Mouse (Mus musculus) forebrain, embryonic 14.5 days (tissue): ENCODE results near the gene Slc1a2. TPM values are rescaled to one million over a fixed set of nuclear protein-coding genes. Genes with fewer than 3 reads are reported as not detected.

Experiments used
- ATAC-seq: fragments of 200-750 bp; cut with Nextera tagmentation; 2 replicates; pipeline ENCODE4 v1.8.0; 2017; ENCODE audit warnings: mild to moderate bottlenecking, moderate library complexity
- DNase-seq: peaks from one replicate; pipeline ENCODE4 v3.0.0-alpha.2; 2015; ENCODE audit warnings: low spot score
- H3K27ac ChIP-seq: fragments of 300-500 bp; sonication (generic); 2 replicates; pipeline ENCODE4 v1.5.1; 2014; ENCODE audit warnings: low read depth, mild to moderate bottlenecking, control low read depth, low read length, moderate library complexity
- H3K27me3 ChIP-seq: fragments of 300-500 bp; sonication (generic); replicated peaks from 2 replicates; pipeline ENCODE4 v1.6.1; 2014; ENCODE audit warnings: low read length, control low read depth, mixed read lengths; ENCODE audit not compliant: control insufficient read depth, insufficient read depth
- H3K36me3 ChIP-seq: fragments of 300-500 bp; sonication (generic); 2 replicates; pipeline ENCODE4 v1.6.1; 2014; ENCODE audit warnings: low read length, control low read depth; ENCODE audit not compliant: control insufficient read depth, insufficient read depth
- H3K4me1 ChIP-seq: fragments of 300-500 bp; sonication (generic); 2 replicates; pipeline ENCODE4 v1.6.1; 2014; ENCODE audit warnings: antibody characterized with exemption, low read length, control low read depth; ENCODE audit not compliant: control insufficient read depth, insufficient read depth
- H3K4me2 ChIP-seq: fragments of 300-500 bp; sonication (generic); 2 replicates; pipeline ENCODE4 v1.6.1; 2014; ENCODE audit warnings: mild to moderate bottlenecking, control low read depth, low read length
- H3K4me3 ChIP-seq: fragments of 300-500 bp; sonication (generic); 2 replicates; pipeline ENCODE4 v1.5.1; 2014; ENCODE audit warnings: low read depth, low read length, control low read depth
- H3K9ac ChIP-seq: fragments of 300-500 bp; sonication (generic); 2 replicates; pipeline ENCODE4 v1.6.1; 2014; ENCODE audit warnings: mild to moderate bottlenecking, low read length, control low read depth, moderate library complexity
- H3K9me3 ChIP-seq: fragments of 300-500 bp; sonication (generic); replicated peaks from 2 replicates; pipeline ENCODE4 v1.6.1; 2016; ENCODE audit warnings: low read length, control low read depth, mixed read lengths; ENCODE audit not compliant: control insufficient read depth
- WGBS: fragments of 180-500 bp; shearing (Covaris S2); extraction: QIAGEN DNeasy Blood & Tissue Kit; methylation state at CpG from one replicate; pipeline ENCODE4 v1.1.7; 2014; 5-methylcytosine and 5-hydroxymethylcytosine counted together
- polyA plus RNA-seq: library from polyadenylated mRNA; unstranded; fragments of >200 nt; fragmentation: Nextera tagmentation; extraction: Ambion mirVana; gene quantifications from 2 replicates; pipeline ENCODE4 v1.2.1, GENCODE M21; 2014

The Slc1a2 gene
- polyA plus RNA-seq, 1 experiment from 2014 or later: 12.0 TPM

DNA sequence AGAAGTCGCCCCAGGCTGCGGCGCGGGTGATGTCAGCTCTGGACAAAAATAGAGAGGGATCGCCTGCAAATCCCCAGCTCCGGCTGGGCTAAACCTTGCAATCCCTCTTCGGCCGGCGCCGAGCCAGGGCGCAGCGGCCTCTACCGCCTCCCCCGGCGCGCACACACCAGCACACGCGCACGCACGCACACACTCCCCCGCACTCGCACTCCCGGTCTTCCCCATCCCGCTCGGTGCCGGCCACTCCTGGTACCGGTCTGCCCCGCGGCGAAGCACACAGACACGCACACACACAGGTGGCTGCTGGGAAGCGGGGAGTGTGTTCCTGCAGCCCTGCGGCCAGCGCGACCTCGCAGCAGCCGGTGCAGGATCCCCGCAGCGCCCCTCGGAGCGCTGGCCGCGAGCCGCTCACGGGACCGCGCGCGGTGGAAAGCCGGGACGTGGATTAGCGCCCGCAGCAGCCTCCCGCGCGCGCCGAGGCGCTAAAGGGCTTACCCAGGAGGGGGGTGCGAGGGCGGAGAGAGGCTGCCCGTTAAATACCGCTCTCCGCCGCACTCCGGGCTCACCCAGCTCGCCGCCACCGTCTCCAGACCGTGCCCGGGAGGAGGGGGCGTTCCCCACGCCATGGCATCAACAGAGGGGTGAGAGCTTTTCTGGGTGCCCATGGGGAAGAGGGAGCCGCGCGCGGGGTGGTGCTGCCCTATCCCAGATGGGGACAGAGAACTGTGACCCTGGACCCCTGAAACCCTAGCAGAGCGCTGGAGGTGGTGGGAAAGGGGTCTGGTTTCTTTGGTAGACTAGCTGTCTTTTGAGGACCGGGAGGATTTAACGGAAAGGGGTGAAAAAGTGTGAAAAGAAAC lies 432 bp downstream of the Slc1a2 start:
- Histone ChIP-seq H3K4me3 (peak overlapping the region; percentile 70), H3K4me2 (peak overlapping the region; percentile 89), H3K36me3 (no peaks in the 10 kb centered on the region), H3K4me1 (peaks cover 40% of the 10 kb centered on the region), H3K9ac (peak overlapping the region; percentile 82), H3K27ac (peak overlapping the region; percentile 87), H3K27me3 (no peaks in the 10 kb centered on the region), H3K9me3 (no peaks in the 10 kb centered on the region)
- WGBS: under 1% methylated on average over 62 of the region's 80 CpGs
- peak; percentile 83 for ATAC-seq
- peak; percentile 77 for DNase-seq

DNA sequence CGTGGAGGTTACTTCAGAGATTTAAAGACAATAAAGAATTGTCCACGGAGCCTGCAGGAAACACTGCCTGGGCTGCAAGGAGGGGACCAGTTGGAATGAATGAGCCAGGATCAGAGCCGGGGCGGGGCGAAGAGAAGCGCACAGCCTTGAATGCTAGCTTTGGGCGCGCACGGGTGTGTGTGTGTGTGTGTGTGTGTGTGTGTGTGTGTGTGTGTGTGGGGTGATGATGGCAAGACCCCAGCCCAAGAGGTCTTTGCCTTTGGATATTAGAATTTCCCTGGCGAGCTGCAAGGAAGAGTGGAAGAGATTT lies 1.0 kb downstream of the Slc1a2 start:
- peak; percentile 35; the same call in 1 of the 2 replicates for ATAC-seq
- 1% methylated on average over 10 of the region's 10 CpGs for WGBS
- peak overlapping the region; percentile 82 for H3K9ac ChIP-seq
- no peaks in the 10 kb centered on the region for H3K36me3 ChIP-seq
- peaks cover 43% of the 10 kb centered on the region for H3K4me1 ChIP-seq
- H3K9me3 ChIP-seq: no peaks in the 10 kb centered on the region
- H3K4me3 ChIP-seq: peak overlapping the region; percentile 70
- peak overlapping the region; percentile 89 for H3K4me2 ChIP-seq
- DNase-seq: no peak
- no peaks in the 10 kb centered on the region for H3K27me3 ChIP-seq
- peak overlapping the region; percentile 87; the same call in 1 of the 2 replicates for H3K27ac ChIP-seq

DNA sequence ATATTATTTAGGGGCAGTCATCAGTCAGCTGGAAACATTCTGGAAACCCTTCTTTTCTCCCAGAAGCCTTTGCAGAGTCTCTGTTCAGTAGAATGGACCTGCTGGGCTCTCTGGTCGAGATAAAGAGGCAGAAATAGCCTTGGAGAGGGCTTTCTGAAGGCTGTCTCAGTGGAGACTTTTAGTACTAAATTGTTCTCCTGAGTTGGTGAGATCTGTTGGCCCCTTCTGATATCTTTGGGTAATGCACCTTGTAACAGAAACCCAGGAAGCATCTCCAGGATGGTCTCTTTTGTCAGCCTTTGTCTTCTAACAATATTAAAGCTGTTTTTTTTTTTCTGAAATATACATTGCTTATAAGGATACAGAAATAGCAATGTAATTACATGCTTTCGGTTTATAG lies 2.6 kb downstream of the Slc1a2 start:
- H3K27ac ChIP-seq: no peak overlapping the region
- no peak overlapping the region for H3K4me3 ChIP-seq
- peak overlapping the region; percentile 89 for H3K4me2 ChIP-seq
- H3K36me3 ChIP-seq: no peaks in the 10 kb centered on the region
- H3K4me1 ChIP-seq: peaks cover 43% of the 10 kb centered on the region
- no peaks in the 10 kb centered on the region for H3K27me3 ChIP-seq
- ATAC-seq (no peak), DNase-seq (no peak)
- no peaks in the 10 kb centered on the region for H3K9me3 ChIP-seq
- 53% methylated on average over 2 of the region's 2 CpGs for WGBS
- H3K9ac ChIP-seq: no peak overlapping the region

DNA sequence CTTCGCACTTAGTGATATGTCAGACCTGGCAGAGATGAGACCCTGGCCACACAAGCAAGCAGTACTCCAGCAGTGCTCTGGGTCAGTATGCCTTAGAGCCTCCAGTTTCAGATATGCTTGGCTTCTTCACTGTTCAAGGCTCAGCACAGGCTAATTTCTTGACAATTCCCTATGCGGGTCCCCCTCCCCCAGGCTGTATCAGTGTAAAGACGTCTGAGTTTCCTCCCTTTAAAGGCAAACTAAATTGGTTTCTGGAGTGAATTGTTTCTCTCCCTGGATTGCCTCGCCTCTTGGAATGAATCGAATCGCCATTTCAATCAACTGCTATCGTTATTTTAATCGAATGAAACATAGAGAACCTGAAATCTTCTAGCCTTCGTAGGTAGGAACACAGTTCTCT lies 4.5 kb downstream of the Slc1a2 start:
- Histone ChIP-seq H3K9ac (peak overlapping the region; percentile 36; the same call in 1 of the 2 replicates), H3K36me3 (no peaks in the 10 kb centered on the region), H3K4me1 (peaks cover 28% of the 10 kb centered on the region), H3K4me2 (peak overlapping the region; percentile 89), H3K27me3 (no peaks in the 10 kb centered on the region), H3K27ac (peak overlapping the region; percentile 61), H3K9me3 (no peaks in the 10 kb centered on the region), H3K4me3 (no peak overlapping the region)
- ATAC-seq (no peak), DNase-seq (no peak)
- WGBS: 22% methylated on average over 9 of the region's 9 CpGs

DNA sequence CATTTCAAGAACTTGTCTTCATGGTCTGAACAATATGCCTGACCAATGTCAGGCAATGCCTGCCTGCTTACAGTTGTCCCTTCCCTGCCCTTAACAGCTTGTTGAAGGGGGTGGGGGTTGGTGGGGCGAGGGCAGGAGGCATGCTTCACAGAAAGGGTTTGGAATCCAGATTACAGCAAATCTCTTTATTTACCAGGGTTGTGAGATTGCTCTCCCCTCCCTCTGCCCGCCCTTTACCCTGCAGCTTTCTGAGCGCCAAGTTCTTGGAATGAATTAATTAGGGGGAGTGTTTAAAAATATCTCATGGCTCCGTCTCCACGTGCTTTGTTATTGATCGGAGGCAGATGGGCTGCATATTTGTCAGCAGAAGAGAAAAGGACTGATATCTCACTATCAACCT lies 4.9 kb downstream of the Slc1a2 start:
- H3K4me1 ChIP-seq: peaks cover 28% of the 10 kb centered on the region

DNA sequence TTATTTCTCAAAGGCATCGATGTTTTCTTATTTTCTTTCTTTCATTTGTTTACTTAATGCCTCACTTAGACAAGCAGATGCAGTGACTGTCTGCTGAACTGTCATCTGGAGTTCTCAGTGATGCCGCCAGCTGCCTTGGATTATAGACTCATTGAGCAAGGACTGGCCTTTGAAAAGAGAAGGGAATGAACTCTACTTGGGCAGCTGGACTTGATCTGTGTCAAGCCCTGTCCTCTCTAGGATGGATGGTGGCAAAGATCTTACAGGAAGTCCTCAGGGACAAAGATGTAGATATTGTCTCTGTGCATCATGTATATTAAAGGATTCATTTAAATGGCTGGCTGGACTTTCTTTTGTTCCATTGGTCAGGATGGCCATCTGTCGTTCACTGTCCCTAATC lies 5.4 kb downstream of the Slc1a2 start:
- Histone ChIP-seq H3K4me3 (no peak overlapping the region), H3K4me2 (peak overlapping the region; percentile 89; the same call in 1 of the 2 replicates), H3K27me3 (no peaks in the 10 kb centered on the region), H3K9me3 (no peaks in the 10 kb centered on the region), H3K36me3 (no peaks in the 10 kb centered on the region), H3K27ac (no peak overlapping the region; the same call in 1 of the 2 replicates), H3K9ac (no peak overlapping the region), H3K4me1 (peaks cover 28% of the 10 kb centered on the region)
- 49% methylated on average over 3 of the region's 3 CpGs for WGBS
- DNase-seq (no peak), ATAC-seq (no peak)

More for the DNA sequence above, 4.9 kb downstream of the Slc1a2 start:
- Histone ChIP-seq H3K4me2 (peak overlapping the region; percentile 89), H3K4me3 (no peak overlapping the region), H3K36me3 (no peaks in the 10 kb centered on the region), H3K27me3 (no peaks in the 10 kb centered on the region), H3K9ac (peak overlapping the region; percentile 18; the same call in 1 of the 2 replicates), H3K9me3 (no peaks in the 10 kb centered on the region), H3K27ac (peak overlapping the region; percentile 61)
- 2% methylated on average over 6 of the region's 6 CpGs for WGBS
- peak; percentile 68 for DNase-seq
- peak; percentile 10; the same call in 1 of the 2 replicates for ATAC-seq

DNA sequence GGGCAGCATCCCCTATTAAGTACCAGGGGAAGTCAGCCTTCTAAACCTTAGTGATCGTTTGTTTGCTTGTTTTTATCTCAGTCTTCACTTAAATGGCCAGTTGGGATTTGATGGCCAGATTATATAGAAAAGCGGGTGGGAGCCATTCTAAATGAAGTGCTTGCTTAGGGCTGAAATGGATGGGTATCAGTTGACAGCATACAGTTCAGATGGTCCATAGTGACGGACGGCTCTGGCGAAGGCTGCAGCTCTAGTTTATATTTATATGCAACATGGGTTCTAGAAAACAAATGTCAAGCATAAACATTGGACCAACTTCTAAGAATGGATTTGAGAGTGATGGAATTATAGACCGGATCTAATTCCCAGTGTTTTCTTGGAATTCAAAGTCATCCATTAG lies 9.5 kb downstream of the Slc1a2 start:
- DNase-seq: no peak

DNA sequence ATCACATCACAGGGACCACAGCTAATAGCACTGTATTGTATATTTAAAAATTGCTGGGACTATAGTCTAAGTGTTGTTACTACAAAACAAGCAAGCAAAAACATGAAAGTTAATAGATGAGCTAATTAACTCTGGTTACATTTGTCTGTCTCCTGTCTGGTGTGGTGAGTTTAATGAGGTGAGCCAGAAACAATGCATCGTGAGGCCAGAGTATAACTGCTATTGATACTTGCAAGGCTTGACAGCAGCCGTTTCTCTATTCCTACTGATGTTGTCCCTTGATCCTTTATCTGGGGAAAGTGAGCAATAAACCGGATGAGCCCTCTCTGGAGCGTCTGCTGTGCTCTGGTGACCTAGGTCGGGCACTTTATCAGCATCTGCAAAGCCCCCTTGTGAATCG lies 11.1 kb downstream of the Slc1a2 start:
- Histone ChIP-seq H3K4me1 (no peaks in the 10 kb centered on the region), H3K9me3 (no peaks in the 10 kb centered on the region), H3K9ac (no peak overlapping the region), H3K4me2 (no peak overlapping the region), H3K4me3 (no peak overlapping the region), H3K27me3 (0 out of 2 replicates have a peak, but pooled peaks cover 2% of the 10 kb centered on the region), H3K27ac (no peak overlapping the region), H3K36me3 (no peaks in the 10 kb centered on the region)
- DNase-seq (no peak), ATAC-seq (no peak)
- 31% methylated on average over 6 of the region's 6 CpGs for WGBS

More for the DNA sequence above, 9.5 kb downstream of the Slc1a2 start:
- H3K4me2 ChIP-seq: no peak overlapping the region
- H3K36me3 ChIP-seq: no peaks in the 10 kb centered on the region
- H3K9ac ChIP-seq: no peak overlapping the region
- H3K27me3 ChIP-seq: no peaks in the 10 kb centered on the region
- 91% methylated on average over 6 of the region's 6 CpGs for WGBS
- H3K4me3 ChIP-seq: no peak overlapping the region
- no peak for ATAC-seq
- H3K27ac ChIP-seq: no peak overlapping the region
- peaks cover 12% of the 10 kb centered on the region for H3K4me1 ChIP-seq
- H3K9me3 ChIP-seq: no peaks in the 10 kb centered on the region

DNA sequence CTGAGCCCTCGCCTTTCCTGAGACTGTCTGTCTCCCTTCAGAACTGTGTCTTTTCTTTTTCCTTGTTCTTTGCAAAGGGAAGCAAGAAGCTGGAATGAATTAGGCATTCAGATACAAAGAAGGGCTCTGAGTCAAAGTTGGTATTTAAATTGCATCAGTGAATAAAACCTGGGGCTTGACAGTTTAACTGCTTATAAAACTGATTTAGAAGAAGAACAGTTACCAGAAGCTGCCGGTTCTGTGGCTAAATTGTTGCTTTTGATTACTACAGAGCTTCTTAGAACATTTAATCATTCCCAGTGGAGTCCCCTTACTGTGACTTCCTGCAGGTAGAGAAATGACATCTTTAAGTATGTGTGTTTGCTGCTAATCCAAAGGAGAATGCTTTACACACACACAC lies 16.1 kb downstream of the Slc1a2 start:
- Histone ChIP-seq H3K9ac (no peak overlapping the region), H3K4me1 (peaks cover 2% of the 10 kb centered on the region; the same call in 1 of the 2 replicates), H3K4me3 (no peak overlapping the region), H3K27me3 (0 out of 2 replicates have a peak, but pooled peaks cover 2% of the 10 kb centered on the region), H3K27ac (no peak overlapping the region), H3K4me2 (no peak overlapping the region), H3K36me3 (no peaks in the 10 kb centered on the region), H3K9me3 (no peaks in the 10 kb centered on the region)
- no peak for DNase-seq
- no peak for ATAC-seq
- WGBS: 28% methylated on average over 2 of the region's 2 CpGs
